Mouse (Mus musculus) frontal cortex, postnatal 25 days (tissue): ENCODE results near the gene Fcrl6.

Experiments
- DNase-seq, 2 experiments: peaks; one replicate each; pipeline ENCODE4 v3.0.0; 2022; ENCODE audit warnings: low spot score in 2 of 2

The Fcrl6 gene

DNA sequence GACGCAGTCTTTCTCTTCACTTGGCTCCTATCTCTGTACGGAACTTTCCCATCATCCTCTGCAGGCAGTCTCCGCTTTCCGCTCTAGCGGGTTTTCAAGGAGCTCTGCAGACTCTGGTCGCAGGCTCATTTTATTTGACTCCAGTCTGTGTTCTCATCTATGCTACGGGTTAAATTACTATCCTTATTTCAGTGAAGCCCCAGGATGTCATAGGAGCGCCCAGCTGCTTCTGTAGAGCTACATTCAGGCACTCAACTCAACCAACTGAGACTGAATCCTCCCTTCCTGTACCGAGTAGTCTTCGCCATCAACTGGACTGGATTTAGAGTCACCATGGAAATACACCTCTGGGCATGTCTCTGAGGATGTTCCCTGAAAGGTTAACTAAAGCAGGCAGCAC lies 12.3 kb upstream of the Fcrl6 start:
- DNase-seq: no peak

DNA sequence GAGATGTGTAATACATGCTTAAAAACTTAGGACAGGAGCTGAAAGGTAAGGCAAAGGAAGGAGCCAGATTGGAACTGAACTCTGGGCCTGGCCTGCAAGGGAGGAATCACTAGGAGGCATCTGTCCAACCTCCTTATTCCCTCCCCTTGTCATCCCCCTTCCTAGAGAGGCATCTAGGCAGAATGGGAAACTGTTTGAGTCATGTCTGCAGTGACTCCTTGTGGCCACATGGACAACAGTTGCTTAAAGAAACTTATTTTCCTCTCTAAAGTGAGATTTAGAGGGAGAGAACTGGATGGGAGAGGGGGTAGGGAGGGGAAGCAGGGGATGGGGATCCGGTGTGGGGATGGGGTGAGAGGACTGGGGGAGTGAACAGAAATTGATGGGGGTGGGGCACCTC lies 10.4 kb upstream of the Fcrl6 start:
- no peak for DNase-seq

DNA sequence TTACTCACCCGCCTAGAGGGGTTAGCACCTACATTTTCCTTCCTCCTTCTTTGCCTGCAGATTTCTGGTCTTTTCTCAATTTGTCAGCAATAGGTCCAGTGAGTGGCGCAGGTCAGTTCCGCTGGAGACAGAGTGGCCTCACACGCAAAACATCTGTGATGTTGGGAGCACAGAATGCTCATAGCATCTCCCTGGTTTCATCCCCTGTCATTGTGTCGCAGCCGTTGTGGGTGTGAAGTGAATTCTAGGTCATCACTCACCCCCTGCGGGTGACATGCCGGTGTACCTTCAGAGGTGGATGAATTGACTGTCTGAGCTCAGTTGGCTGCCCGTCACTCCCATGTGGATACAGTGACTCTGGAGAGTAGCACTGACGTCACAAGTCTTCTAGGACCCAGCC lies 9.0 kb upstream of the Fcrl6 start:
- no peak for DNase-seq

DNA sequence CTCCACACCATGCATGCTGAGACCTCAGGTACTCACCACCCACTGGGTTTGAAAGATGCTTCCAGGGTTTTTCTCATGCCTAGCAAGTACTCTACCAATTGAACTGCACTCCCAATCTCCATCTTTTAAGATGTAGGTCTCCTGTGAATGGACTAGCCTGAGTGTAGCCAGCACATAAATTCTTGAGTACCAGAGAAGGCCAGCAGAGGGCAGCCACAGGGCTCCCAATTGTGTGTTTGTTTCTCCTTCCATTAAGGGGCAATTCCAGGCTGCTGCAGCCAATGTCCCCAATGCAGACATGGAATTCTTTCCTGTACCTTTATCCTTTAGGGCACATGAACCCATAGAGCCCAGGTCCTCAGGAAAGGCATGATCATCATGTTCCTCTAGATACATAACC lies 7.9 kb downstream of the Fcrl6 start:
- peak; percentile 26 to 32 for DNase-seq

DNA sequence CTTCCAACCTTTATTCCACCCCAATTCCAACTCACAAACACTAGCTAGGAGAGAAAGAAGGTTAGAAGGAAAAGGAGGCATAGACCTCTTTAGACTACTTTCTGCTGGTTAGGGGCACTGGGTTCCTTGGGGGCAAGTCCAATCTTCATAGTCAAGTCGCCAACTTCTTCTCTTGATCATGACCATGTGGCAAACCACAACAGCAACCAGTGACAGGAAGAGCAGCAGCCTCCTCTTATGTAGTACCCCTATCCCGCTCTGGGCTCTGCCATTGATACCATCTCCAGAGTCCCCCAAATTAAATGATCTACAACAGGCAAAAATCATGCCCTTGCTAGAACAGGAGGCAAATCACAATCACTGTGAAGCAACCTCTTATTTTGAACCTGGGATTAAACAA lies 8.4 kb downstream of the Fcrl6 start:
- DNase-seq: no peak

DNA sequence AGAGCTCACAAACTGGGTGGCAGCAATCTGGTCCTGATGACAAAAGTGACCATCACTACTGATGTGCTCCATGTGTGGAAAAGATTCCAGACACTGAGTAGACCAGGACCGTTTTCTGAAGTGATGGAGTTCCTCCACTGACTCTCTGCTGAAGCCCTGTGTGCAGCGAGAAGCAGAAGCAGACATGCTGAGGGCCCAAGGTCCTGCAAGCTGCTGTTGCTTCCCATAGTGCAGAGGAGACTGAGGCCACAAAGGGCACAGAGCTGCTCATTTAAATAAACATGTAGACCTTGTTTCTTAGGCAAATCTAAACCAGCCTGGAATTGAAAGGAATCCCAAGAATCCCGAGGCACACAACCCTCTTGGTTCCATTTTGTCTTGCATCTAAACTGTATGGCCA lies 9.0 kb downstream of the Fcrl6 start:
- DNase-seq: no peak

DNA sequence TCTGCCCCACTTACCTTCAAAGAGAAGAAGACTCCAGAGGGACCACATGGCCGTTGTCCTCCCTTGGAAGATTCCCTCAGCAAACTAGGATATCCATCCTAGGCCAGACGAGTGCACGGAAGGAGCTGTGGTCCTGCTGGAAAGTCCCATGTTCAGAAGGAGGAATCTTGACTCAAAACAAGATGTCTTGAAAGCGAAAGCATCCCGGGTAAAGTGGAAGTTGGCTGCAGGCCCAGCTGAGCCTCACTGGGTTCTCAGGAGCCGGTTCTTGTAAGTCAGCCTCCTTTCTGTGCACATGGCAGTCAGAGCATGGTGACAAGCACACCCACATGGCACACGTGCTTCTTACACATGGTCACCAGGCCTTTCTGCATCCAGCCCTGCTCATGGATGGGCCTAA lies 12.0 kb downstream of the Fcrl6 start, which contains the start of gene Slamf8:
Gene Slamf8, minus strand, starts transcription at position 184 of the 400 bp plus-strand sequence.
- DNase-seq: no peak

DNA sequence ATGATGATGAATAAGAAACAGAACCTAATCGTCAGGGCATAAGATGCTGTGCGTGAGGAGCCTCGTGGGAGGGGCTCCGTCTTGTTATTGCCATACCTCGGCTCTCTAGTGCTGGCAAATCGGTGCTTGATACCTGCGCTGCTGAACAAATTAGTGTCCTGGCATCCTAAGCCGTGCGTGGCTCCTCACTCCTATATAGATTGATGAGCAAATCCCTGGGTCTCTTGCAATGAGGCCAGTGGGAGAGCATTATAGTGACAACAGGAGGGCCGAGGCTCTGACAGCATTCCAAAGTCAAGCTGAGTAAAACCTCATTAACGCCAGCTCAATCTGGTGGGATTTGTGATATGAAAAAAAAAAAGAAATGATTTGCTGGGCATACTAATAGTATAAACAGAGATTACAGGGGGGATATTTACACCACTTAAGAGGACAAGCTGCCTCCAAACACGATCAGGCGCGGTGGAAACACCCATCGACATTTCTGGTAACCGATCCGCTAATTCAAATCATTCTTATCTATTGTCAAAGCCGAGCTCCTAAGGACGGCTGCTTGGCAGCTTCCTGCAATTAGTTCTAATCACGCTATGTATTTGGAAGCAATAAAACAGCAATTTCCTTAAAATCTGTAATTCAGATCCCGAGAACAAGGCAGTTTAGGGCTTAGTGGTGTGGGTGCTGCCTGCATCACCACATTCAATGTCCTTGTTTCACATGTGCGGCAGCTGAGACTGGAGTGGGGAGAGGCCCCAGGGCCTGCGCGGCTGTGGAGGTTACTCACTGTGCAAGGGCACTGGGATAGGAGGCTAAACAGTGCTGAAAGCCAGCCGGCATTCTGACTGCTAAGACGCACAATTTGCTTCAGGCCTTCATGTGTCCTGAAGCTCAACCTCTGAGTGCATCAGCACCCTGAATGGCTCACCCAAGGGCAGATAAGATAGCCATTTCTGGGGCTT lies 16.5 kb downstream of the Fcrl6 start:
- no peak for DNase-seq

DNA sequence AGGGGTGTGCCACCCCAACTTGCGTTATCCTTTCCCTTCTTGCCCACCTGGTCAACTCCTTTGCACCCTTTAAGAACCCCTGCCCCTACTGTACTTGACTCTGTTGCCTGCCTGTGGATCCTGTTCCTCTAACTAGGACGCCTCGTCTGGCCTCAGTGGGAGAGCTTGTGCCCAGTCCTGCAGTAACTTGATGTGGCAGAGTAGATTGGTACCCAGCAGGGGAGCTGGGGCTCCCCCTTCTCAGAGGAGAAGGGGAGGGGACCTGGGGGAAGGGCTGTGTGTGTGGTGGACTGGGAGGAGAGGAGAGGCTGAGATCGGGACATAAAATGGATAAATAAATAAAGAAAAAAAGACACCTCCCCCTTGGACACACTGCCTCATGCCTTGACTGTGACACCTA lies 17.3 kb downstream of the Fcrl6 start:
- DNase-seq: no peak

DNA sequence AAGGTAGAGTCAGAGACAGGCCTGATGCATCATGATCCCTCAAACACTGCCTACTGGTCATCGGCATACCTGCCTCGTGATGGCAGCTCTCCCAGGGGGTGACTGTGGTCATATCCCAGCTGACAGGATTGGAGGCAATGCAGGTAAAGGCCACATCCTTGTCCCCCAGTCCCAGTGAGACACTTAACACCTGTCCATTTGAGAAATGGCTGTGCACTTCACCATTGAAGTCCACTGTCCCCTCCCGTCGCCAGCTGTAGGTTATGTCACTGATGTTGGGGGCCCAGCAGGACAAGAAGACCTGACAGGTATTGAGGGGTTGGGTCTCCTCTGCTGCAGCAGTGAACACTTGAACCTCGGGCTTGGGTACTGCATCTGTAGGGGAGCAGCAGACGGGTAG lies 18.1 kb downstream of the Fcrl6 start:
- no peak for DNase-seq

DNA sequence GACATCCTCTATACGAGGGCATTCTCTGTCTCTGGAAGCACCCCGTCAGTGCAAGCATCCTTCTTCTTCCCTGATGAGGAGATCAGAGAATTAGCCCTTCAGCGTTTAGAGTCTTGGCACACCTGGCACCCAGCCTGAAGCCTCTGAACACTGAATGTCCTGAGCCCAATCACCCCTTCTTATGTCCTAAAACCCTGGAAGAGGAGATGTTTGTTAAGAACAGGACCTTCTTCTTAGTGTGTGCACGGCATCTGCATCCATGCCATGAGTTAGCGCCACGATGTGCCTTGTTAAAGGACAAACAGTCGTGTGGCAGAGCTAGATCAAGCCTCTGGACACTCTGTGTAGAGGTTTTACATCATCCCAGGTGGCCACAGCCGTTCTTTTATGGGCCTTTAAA lies 19.9 kb downstream of the Fcrl6 start:
- DNase-seq: no peak

DNA sequence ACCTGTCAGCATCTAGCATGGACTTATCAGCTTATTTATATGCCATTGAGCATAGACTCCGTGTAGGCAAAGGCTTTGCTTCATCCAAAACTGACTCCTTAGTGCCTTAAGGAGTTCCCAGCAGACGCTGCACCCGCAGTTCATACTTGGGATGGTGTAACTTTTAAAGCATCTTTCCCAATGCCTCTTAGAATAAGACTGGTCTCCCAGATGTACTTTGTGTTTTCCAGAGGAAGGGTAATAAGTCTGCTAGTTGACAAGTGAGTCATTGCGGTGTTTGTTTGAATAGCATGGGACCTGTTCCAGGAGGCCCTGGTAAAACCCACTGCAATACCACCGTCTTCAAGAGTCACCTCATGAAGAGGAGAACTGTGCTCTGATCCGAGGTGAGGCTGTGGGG lies 22.2 kb downstream of the Fcrl6 start:
- no peak for DNase-seq

DNA sequence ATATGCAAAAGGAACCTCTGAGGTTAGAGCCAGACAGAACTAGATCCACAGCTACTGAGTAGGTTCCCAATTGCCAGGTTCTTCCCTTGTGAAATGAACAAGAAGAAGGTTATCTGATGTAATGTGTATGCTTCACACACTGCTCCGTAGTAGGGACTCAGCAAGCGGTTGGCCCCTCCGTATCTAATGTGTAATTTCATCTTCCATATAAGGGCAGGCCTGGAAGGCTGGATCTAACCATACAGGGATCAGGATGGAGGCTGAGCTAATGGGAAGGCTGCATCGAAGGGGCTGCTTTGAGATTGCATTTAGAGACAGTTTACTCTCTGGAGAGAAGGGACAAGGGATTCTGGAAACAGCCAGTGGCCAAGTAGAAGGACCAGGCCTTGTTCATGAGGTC lies 34.6 kb downstream of the Fcrl6 start:
- no peak for DNase-seq

DNA sequence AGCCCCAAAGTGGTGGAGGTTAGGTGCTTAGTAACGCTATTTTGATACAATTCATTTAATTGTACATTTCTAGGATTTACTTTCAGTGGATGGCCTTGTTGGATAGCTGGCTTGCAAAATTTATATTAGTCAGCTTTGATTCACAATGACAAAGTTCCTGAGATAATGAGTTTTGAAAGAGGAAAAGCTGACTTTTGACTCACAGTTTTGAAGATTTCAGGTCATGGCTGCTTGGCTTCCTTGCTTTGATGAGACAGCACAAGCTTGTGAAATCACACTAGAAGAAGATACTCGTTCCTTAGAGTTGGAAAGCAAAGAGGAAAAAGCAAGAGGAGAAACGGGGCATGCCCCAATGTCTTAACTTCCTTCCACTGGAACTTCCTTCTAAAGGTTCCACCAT lies 36.2 kb downstream of the Fcrl6 start:
- DNase-seq: no peak

DNA sequence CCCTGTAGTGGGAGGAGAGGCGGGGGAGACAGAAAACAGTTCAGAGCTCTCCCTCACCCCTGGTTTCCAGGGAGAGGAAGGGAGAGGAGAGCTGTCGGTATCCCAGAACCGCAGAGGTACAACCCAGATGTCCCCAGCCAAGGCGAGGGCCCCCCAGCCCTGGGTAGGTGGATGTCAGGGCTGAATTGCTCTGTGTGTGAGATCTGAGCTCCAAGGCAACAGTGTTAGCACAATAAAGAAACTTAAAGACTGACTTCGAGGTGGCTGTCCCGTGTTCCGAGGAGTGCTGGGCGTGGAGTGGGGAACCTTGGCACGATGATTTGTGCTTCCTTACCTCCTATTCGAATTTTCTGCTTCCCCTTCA lies 38.9 kb downstream of the Fcrl6 start:
- no peak for DNase-seq

DNA sequence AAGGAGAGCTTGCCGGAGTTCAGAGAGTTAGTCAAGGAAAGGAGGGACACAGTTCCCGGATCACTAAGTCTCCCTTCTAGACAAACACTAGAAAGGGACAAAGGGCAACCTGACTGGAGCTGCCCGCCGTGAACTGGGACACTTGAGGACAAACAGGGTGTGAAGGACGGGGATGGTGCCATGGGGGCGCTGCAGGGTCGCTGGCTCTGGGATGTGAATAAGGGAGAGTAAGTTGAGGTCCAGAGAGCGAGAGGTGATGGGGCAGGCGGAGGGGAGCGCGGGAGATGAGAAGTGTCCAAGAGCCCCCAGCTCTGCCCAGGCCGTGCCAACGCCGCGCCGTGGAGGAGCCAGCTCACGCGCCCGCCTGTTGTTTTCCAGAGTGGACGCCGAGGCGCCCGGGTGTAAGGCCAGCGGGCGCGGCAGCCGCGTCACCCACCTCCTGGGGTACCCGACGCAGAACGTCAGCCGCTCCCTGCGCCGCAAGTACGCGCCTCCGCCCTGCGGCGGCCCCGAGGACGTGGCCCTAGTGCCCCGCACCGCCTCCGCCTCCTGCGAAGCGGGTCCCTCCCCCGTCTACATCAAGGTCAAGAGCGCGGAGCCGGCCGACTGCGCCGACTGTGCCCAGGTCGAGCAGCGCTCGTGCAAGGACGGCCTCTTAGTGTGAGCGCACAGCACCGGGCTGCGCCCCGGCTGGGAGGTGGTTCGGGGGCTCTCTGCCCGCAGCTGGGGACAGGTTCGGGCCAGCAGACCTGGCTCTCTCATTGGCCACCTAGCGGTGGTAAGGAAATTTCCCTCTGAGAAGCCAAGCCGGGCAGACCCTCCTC lies 39.5 kb downstream of the Fcrl6 start:
- peak; percentile 36 to 45 for DNase-seq

DNA sequence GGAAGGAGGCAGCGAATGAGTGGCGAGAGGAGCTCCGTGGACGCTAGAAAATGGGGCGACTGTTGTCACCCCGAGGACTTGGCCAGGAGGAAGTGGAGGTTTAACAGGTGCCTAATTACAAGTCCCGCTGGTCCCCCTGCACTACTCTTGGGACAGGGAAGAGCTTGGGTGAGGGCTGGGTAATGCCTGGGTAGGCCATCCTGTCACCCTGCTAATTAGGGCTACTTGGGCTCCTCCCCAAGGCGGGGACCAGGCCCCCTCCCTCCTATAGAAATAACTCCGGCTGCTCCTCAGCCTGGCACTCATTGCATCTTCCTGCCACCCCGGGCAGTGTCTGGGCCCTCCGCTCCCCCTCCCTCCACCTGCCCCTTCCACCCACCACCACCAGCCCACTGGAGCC lies 46.7 kb downstream of the Fcrl6 start, which contains the start of gene Vsig8:
Gene Vsig8, plus strand, starts transcription at position 301 of the 400 bp plus-strand sequence.
- DNase-seq: no peak

DNA sequence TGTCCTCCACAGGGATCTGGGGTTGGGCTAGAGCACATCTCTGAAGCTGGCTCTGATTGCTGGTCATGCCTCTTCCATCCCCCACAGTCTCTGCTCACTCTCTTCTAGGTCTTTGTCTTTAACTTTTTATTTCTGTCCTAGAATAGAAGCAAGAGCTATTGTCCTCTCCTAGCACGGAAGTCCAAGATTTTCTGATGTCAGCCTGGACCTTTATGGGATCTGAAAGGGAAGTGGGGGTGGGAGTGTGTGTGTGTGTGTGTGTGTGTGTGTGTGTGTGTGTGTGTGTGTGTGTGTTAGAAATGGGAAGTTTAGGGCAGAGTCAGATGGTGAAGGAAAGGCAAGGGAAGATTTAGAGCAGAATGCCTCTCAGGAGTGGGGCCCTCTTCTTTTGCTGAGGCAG lies 49.7 kb downstream of the Fcrl6 start:
- DNase-seq: no peak

DNA sequence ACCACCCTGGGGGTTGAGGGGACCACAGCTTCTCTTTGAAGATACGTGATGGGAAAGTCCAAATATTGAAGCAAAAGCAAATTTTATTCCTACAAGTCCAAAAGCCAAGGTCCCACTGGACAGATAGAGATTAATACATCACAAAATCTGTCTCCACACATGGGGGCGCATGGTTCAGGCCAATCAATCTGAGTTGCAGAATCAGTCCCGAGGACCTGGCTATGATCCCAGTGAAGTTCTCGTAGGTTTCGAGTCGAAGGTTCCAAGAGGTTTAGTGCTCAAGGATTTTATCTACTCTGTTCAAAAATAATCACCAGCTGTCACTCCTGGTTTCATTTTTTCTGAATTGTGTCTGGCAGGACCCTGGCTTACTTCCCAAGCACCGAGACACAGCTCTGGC lies 51.3 kb downstream of the Fcrl6 start:
- no peak for DNase-seq

DNA sequence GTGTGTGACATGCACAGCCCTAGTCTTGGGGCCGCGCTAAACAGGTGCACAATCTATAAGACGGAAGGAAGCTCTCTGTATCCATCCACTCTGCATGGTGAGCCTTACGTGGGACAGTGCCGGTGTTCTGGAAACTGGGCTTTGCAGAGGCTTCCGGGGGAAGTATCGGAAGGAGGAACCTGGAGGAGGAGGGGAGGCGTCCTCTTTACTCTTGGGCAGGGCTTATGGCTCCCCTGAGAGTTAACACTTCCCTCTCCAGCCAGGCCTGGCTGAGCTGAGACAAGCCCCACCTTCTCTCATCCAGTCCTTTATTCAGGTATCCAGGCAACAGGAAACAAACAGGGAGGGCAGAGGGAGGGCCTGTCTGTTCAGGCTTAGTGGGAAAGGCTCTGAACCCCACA lies 51.8 kb downstream of the Fcrl6 start:
- peak in 1 of 2 experiments; percentile 19 for DNase-seq

DNA sequence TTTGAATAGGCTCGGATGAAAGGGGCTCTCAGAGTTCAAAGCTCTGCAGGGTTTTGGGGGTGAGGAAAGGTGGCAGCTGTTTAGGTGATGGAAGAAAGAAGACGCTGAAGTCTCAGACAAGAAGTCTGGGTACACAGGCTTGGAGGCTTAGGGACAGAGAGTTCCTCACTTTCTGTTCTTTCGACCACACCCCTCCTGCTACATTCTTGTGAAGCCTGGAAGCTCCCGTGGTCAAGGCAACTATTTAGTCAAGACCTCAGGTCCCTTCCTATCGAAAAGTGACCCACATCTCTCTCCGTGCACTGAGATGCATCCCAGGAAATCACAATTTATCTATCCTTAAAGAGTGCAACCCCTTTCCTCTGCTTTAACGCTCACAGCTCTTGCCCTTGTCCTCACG lies 52.6 kb downstream of the Fcrl6 start:
- no peak for DNase-seq

DNA sequence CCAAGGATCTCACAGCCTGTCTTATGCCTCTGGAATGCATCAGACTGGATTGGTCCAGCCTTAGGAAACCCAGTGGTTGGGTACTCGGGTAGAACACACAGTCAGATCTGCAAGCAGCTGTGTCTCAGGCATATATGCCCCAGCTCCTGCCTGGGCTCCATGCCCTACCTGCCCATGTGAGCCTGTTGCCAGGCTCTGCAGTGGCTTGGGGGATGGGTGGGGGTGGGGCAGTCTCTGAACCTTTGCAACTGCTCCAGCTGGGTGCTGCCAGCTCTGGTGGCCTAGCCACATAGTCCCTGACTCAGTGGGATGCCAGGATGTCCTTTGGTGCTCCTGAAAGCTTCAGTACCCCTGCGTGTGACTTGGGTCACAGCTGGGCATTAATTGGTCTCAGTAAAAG lies 53.0 kb downstream of the Fcrl6 start:
- no peak for DNase-seq

DNA sequence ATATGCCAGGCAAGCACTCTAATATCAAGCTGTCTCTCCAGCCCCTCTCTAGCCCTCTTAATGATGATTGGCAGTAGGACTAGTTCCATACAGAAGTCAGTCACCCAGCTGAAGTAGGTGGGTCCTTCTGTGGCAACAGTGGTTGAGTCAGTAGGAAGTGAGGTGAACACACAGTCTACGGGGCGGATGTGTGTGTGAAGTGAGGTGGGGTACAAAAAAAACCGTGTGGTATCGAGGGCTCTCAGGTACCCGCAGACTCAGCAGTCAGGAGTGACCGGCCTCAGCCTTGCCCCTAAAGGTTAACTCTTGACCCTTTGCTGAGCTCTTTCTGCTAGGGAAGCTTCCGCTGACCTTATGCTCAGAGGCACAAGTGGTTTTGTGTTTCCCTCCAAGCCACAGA lies 53.9 kb downstream of the Fcrl6 start:
- no peak for DNase-seq
